Mouse (Mus musculus) CH12.LX (cell line): ENCODE measurements at regions not wholly inside any gene's neighbourhood (a gene's known extent, or its start where the extent isn't known, plus 50 kb on each side); places are given as distances from the start of the nearest gene placed in this dataset.

Source experiments
- DNase-seq: peaks from one replicate; pipeline ENCODE4 v3.0.0-alpha.2; 2013; ENCODE audit errors: extremely low read depth
- H3K27ac ChIP-seq: 2 replicates; pipeline ENCODE4 v1.5.1; 2012; ENCODE audit warnings: low read depth, mild to moderate bottlenecking, control low read depth, moderate library complexity; ENCODE audit not compliant: insufficient read depth
- H3K27me3 ChIP-seq: replicated peaks from 2 replicates; pipeline ENCODE3; 2012; ENCODE audit warnings: inconsistent platforms
- H3K36me3 ChIP-seq, 2 experiments: replicated peaks in 1 of 2; 2 replicates each; pipeline versions ENCODE3 to v1.6.1; 2012; ENCODE audit warnings: inconsistent platforms in 1 of 2, low read length in 1 of 2, mild to moderate bottlenecking in 1 of 2, mixed read lengths in 1 of 2, moderate library complexity in 1 of 2; ENCODE audit not compliant: control insufficient read depth in 1 of 2, insufficient read depth in 1 of 2
- H3K4me1 ChIP-seq, 2 experiments: 2 replicates each; pipeline ENCODE4 v1.6.1; 2012; ENCODE audit warnings: inconsistent platforms in 1 of 2, moderate library complexity in 1 of 2; ENCODE audit not compliant: insufficient read depth in 2 of 2, control insufficient read depth in 1 of 2
- H3K4me2 ChIP-seq: 2 replicates; pipeline ENCODE4 v1.6.1; 2012; ENCODE audit warnings: low read depth, mild to moderate bottlenecking, control low read depth; ENCODE audit not compliant: poor library complexity, insufficient read depth, severe bottlenecking
- H3K4me3 ChIP-seq, 3 experiments: fragments of 150-350 bp in 1 of 3; sonication (generic) in 1 of 3; replicated peaks in 1 of 3; 2 replicates each; pipeline versions ENCODE3 to v1.5.1; 2011 to 2012; ENCODE audit warnings: low read depth in 2 of 3, low read length in 2 of 3, mild to moderate bottlenecking in 2 of 3, moderate library complexity in 2 of 3, control low read depth in 1 of 3, improper control_type of control experiment in 1 of 3, inconsistent platforms in 1 of 3, mixed read lengths in 1 of 3; ENCODE audit not compliant: poor library complexity in 1 of 3
- H3K79me2 ChIP-seq: replicated peaks from 2 replicates; pipeline ENCODE4 v1.6.1; 2012; ENCODE audit warnings: mild to moderate bottlenecking, moderate library complexity; ENCODE audit not compliant: control insufficient read depth, poor library complexity, insufficient read depth, severe bottlenecking; ENCODE audit errors: extremely low read depth
- H3K9ac ChIP-seq: 2 replicates; pipeline ENCODE4 v1.6.1; 2012; ENCODE audit warnings: low read depth, mild to moderate bottlenecking, control low read depth, moderate library complexity; ENCODE audit not compliant: insufficient read depth
- H3K9me3 ChIP-seq: replicated peaks from 2 replicates; pipeline ENCODE3; 2012; ENCODE audit warnings: low read length, inconsistent platforms, mixed read lengths
- CTCF ChIP-seq, 2 experiments: IDR thresholded peaks in 1 of 2; conservative IDR thresholded peaks in 1 of 2; 2 replicates each; pipeline ENCODE4 v1.5.1; 2011 to 2012; ENCODE audit warnings: low read depth in 2 of 2, low read length in 2 of 2, improper control_type of control experiment in 1 of 2, inconsistent platforms in 1 of 2, mild to moderate bottlenecking in 1 of 2, moderate library complexity in 1 of 2
- E2F4 ChIP-seq: IDR thresholded peaks from 2 replicates; pipeline ENCODE4 v1.6.1; 2011; ENCODE audit warnings: low read depth, low read length, improper control_type of control experiment; ENCODE audit not compliant: insufficient replicate concordance
- JUN ChIP-seq: IDR thresholded peaks from 2 replicates; pipeline ENCODE4 v1.6.1; 2011; ENCODE audit warnings: low read depth, mild to moderate bottlenecking, low read length, improper control_type of control experiment, moderate library complexity; ENCODE audit not compliant: insufficient read depth
- JUND ChIP-seq: conservative IDR thresholded peaks from 2 replicates; pipeline ENCODE4 v1.6.1; 2011; ENCODE audit warnings: low read depth, low read length, improper control_type of control experiment
- KAT2A ChIP-seq: IDR thresholded peaks from 2 replicates; pipeline ENCODE4 v1.6.1; 2012; ENCODE audit warnings: low read length, improper control_type of control experiment, inconsistent platforms; ENCODE audit not compliant: insufficient replicate concordance
- MAZ ChIP-seq: IDR thresholded peaks from 2 replicates; pipeline ENCODE4 v1.6.1; 2012; ENCODE audit warnings: low read depth, mild to moderate bottlenecking, inconsistent platforms, low read length, improper control_type of control experiment, moderate library complexity
- MYC ChIP-seq: IDR thresholded peaks from 2 replicates; pipeline ENCODE4 v1.6.1; 2011; ENCODE audit warnings: low read depth, mild to moderate bottlenecking, improper control_type of control experiment, low read length
- NELFE ChIP-seq: IDR thresholded peaks from 2 replicates; pipeline ENCODE4 v1.6.1; 2011; ENCODE audit warnings: low read depth, low read length, improper control_type of control experiment
- POLR2A ChIP-seq: IDR thresholded peaks from 2 replicates; pipeline ENCODE4 v1.6.1; 2011; ENCODE audit warnings: low read depth, mild to moderate bottlenecking, improper control_type of control experiment, low read length
- RAD21 ChIP-seq: IDR thresholded peaks from 2 replicates; pipeline ENCODE4 v1.6.1; 2011; ENCODE audit warnings: low read depth, mild to moderate bottlenecking, low read length, improper control_type of control experiment, moderate library complexity
- RCOR1 ChIP-seq: conservative IDR thresholded peaks from 2 replicates; pipeline ENCODE4 v1.6.1; 2012; ENCODE audit warnings: low read depth, mild to moderate bottlenecking, inconsistent platforms, low read length, improper control_type of control experiment
- TCF12 ChIP-seq: IDR thresholded peaks from 2 replicates; pipeline ENCODE4 v1.6.1; 2014; ENCODE audit warnings: low read depth, mild to moderate bottlenecking, inconsistent platforms, low read length, improper control_type of control experiment
- ZMIZ1 ChIP-seq: IDR thresholded peaks from 2 replicates; pipeline ENCODE4 v1.6.1; 2012; ENCODE audit warnings: low read depth, mild to moderate bottlenecking, inconsistent platforms, low read length, improper control_type of control experiment
- ZNF384 ChIP-seq: IDR thresholded peaks from 2 replicates; pipeline ENCODE4 v1.6.1; 2012; ENCODE audit warnings: low read depth, low read length, improper control_type of control experiment, inconsistent platforms
- dilution Hi-C: fragments of 300-500 bp; cut with MboI; formaldehyde crosslinking; loops from 2 replicates; pipeline ENCODE4 v1.14.3; 2020; ENCODE audit warnings: low sequenced_read_pairs; ENCODE audit not compliant: extremely low pct_unique_long_range_greater_than_20kb, extremely low pct_ligation_motif_present
- in situ Hi-C: fragments of 300-500 bp; cut with MboI; formaldehyde crosslinking; loops from 3 replicates; pipeline ENCODE4 v1.14.3; 2019; ENCODE audit warnings: low sequenced_read_pairs, low pct_ligation_motif_present, low pct_unique_long_range_greater_than_20kb, mixed read lengths

DNA sequence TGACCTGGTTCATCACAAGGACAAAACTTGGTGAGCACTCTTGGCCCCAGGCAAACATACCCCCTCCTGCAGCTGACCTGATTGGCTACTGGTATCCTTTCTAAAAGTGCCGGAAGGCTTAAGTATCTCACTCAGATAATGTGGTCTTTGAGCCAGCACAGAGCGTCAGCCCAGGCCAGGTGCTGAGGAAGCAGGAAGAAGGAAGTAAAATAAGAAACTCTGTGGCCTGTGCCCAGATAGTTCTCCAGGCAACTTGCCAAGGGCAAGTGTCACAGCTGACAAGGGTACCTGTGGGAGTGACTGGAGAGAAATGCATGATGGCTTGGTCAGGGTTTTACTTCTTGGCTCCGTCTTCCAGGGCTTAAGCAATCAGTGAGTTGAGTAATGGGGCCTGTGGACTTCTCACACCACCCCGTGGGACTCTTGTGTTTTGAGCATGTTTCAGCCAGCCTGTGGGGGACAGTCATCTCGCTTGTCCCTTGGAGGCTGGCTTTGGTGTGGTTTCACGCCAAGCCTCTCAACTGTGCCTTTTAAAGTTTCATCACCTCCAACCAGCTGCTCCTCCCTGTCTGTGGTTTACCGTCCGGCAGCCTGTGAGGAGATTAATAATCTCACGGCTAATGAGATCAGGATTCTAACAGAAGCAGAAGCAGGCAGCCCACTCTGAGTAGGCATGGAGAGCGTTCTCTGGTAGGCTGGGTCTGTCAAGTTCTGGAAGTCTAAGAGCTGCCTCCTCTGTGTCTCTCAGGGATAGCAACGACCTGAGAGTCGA, 356.8 kb downstream of the Agtpbp1 start:
- H3K9ac ChIP-seq = no peak overlapping the region
- TF ChIP-seq JUN = no peak
- TF ChIP-seq ZMIZ1 = no peak
- TF ChIP-seq E2F4 = no peak
- no peak for TF ChIP-seq NELFE
- TF ChIP-seq MYC = no peak
- no peak for TF ChIP-seq TCF12
- no peak for TF ChIP-seq JUND
- TF ChIP-seq RAD21 = no peak
- TF ChIP-seq MAZ = no peak
- H3K27ac ChIP-seq = no peak overlapping the region
- no peak overlapping the region for H3K4me3 ChIP-seq
- no peaks in the 10 kb centered on the region for H3K27me3 ChIP-seq
- no peaks in the 10 kb centered on the region for H3K79me2 ChIP-seq
- H3K9me3 ChIP-seq = peaks cover 74% of the 10 kb centered on the region
- in situ Hi-C loops = no loop called here
- no peaks in the 10 kb centered on the region for H3K36me3 ChIP-seq
- no peak for DNase-seq
- H3K4me2 ChIP-seq = no peak overlapping the region
- dilution Hi-C loops = no loop called here
- no peaks in the 10 kb centered on the region for H3K4me1 ChIP-seq

- dilution Hi-C loops = no loop called here
- Histone ChIP-seq H3K27ac (no peak overlapping the region), H3K9me3 (peaks cover 71% of the 10 kb centered on the region)
These were observed 357.4 kb downstream of the Agtpbp1 start for GRCm38 (mm10) chr13:59227523-59228058.

GRCm38 (mm10) chr13:59220587-59220986, 364.4 kb downstream of the Agtpbp1 start:
- Histone ChIP-seq H3K4me2 (no peak overlapping the region), H3K27ac (no peak overlapping the region), H3K36me3 (no peaks in the 10 kb centered on the region), H3K4me1 (no peaks in the 10 kb centered on the region), H3K27me3 (no peaks in the 10 kb centered on the region), H3K4me3 (no peak overlapping the region), H3K79me2 (no peaks in the 10 kb centered on the region), H3K9ac (no peak overlapping the region), H3K9me3 (peaks cover 52% of the 10 kb centered on the region)
- in situ Hi-C loops (no loop called here), dilution Hi-C loops (no loop called here)
- TF ChIP-seq KAT2A = no peak
- no peak for TF ChIP-seq E2F4
- no peak for TF ChIP-seq RCOR1
- no peak for TF ChIP-seq POLR2A
- no peak for DNase-seq

More at GRCm38 (mm10) chr13:59227523-59228058, 357.4 kb downstream of the Agtpbp1 start:
- Histone ChIP-seq H3K9ac (no peak overlapping the region), H3K36me3 (no peaks in the 10 kb centered on the region), H3K27me3 (no peaks in the 10 kb centered on the region), H3K79me2 (no peaks in the 10 kb centered on the region), H3K4me1 (no peaks in the 10 kb centered on the region), H3K4me2 (no peak overlapping the region), H3K4me3 (no peak overlapping the region)
- no peak for DNase-seq
- in situ Hi-C loops = no loop called here
- TF ChIP-seq NELFE (no peak), ZNF384 (no peak), CTCF (conservative IDR thresholded peaks at IDR 0.05 in 1 of 2, IDR thresholded peaks at IDR 0.05 in 1 of 2; ENCODE audit: low read depth in 2 of 2, low read length in 2 of 2) (no peak)
